ENCODE assay signal across 8 mouse cellular contexts in genomic region chr16:17406512-17407231, GRCm38 (mm10). TPM values are rescaled to one million over a fixed set of nuclear protein-coding genes. Genes with fewer than 3 reads are reported as not detected.
DNase-seq lines count a peak whose midpoint lies in the region; ATAC-seq and TF ChIP-seq lines count a peak whose summit lies in the region.

No protein-coding gene starts in this region.

- DNase-seq in gastrocnemius, adult 2 months: no peak
- DNase-seq in gastrocnemius, adult 8-10 months (ENCODE audit: low spot score in 2 of 2): no peak
- peak; percentile 27 for DNase-seq in 3T3-L1 (ENCODE audit: low read depth, low spot score)
- peak; percentile 21 for DNase-seq in cerebellum, adult 8-10 months
- no peak for DNase-seq in layer of hippocampus, adult 9-10 months (ENCODE audit: low spot score)

- peak overlapping the region; percentile 67 for H3K4me2 ChIP-seq in hindbrain, embryonic 13.5 days
- H3K4me2 ChIP-seq in liver, embryonic 12.5 days: peak overlapping the region; percentile 76
- peak overlapping the region; percentile 53 for H3K4me2 ChIP-seq in stomach, embryonic 14.5 days (replicated peaks; ENCODE audit: low read depth, low read length)

- H3K4me1 ChIP-seq in hindbrain, embryonic 13.5 days (replicated peaks): peaks cover 45% of the 10 kb centered on the region
- peaks cover 48% of the 10 kb centered on the region for H3K4me1 ChIP-seq in liver, embryonic 12.5 days
- H3K4me1 ChIP-seq in stomach, embryonic 14.5 days (ENCODE audit: control insufficient read depth, insufficient read depth, low read length): peaks cover 17% of the 10 kb centered on the region

- no peak for ATAC-seq in hindbrain, embryonic 13.5 days (ENCODE audit: low FRiP score)
- ATAC-seq in liver, embryonic 12.5 days: no peak
- no peak for ATAC-seq in stomach, embryonic 14.5 days (ENCODE audit: insufficient number of reproducible peaks, insufficient read depth, low FRiP score, low read depth)

- peak overlapping the region; percentile 92 for H3K4me3 ChIP-seq in gastrocnemius, adult 2 months
- peak overlapping the region; percentile 69 for H3K4me3 ChIP-seq in hindbrain, embryonic 13.5 days
- peak overlapping the region; percentile 80 for H3K4me3 ChIP-seq in liver, embryonic 12.5 days
- peak overlapping the region; percentile 73 for H3K4me3 ChIP-seq in stomach, embryonic 14.5 days (ENCODE audit: low read depth, low read length)

- H3K27ac ChIP-seq in gastrocnemius, adult 2 months: peak overlapping the region; percentile 94
- no peak overlapping the region for H3K27ac ChIP-seq in hindbrain, embryonic 13.5 days
- H3K27ac ChIP-seq in liver, embryonic 12.5 days: peak overlapping the region; percentile 86
- H3K27ac ChIP-seq in stomach, embryonic 14.5 days (ENCODE audit: low read length): no peak overlapping the region

- no peaks in the 10 kb centered on the region for H3K27me3 ChIP-seq in hindbrain, embryonic 13.5 days
- H3K27me3 ChIP-seq in liver, embryonic 12.5 days (replicated peaks): no peaks in the 10 kb centered on the region
- no peaks in the 10 kb centered on the region for H3K27me3 ChIP-seq in stomach, embryonic 14.5 days (ENCODE audit: control insufficient read depth, insufficient read depth, low read length)

- WGBS in hindbrain, embryonic 13.5 days: 43% methylated on average over 9 of the region's 9 CpGs
- WGBS in liver, embryonic 12.5 days (ENCODE audit: insufficient replicate concordance): 34% methylated on average over 9 of the region's 9 CpGs
- WGBS in stomach, embryonic 14.5 days: 31% methylated on average over 9 of the region's 9 CpGs

- H3K36me3 ChIP-seq in hindbrain, embryonic 13.5 days: peaks cover 11% of the 10 kb centered on the region; the same call in 1 of the 2 replicates
- peaks cover 14% of the 10 kb centered on the region for H3K36me3 ChIP-seq in liver, embryonic 12.5 days
- H3K36me3 ChIP-seq in stomach, embryonic 14.5 days (ENCODE audit: control insufficient read depth, insufficient read depth, low read length): no peaks in the 10 kb centered on the region

- intact Hi-C loops in gastrocnemius, adult 2 months (cut with DNase I): loop anchor here (2.0 to 5.0 kb wide), 2 partner anchors 42 to 126 kb away; partner anchors contain the start of gene Thap7

- no peak for TF ChIP-seq CTCF in gastrocnemius, adult 2 months (IDR thresholded peaks at IDR 0.05)

- no peaks in the 10 kb centered on the region for H3K9me3 ChIP-seq in hindbrain, embryonic 13.5 days
- no peaks in the 10 kb centered on the region for H3K9me3 ChIP-seq in liver, embryonic 12.5 days (replicated peaks)
- H3K9me3 ChIP-seq in stomach, embryonic 14.5 days (ENCODE audit: control insufficient read depth, low read depth, low read length): no peaks in the 10 kb centered on the region

- H3K9ac ChIP-seq in hindbrain, embryonic 13.5 days: peak overlapping the region; percentile 84
- H3K9ac ChIP-seq in liver, embryonic 12.5 days: peak overlapping the region; percentile 80
- peak overlapping the region; percentile 45; the same call in 1 of the 2 replicates for H3K9ac ChIP-seq in stomach, embryonic 14.5 days (replicated peaks; ENCODE audit: low read depth, low read length)

RNA-seq across cellular contexts. Expression of gene Pi4ka, which starts 0.6 kb away (rescaled TPM):
- 10 to 100 TPM; 20.2 to 24.3 TPM for total RNA-seq in gastrocnemius, adult 2 months (2021)
- total RNA-seq in gastrocnemius, adult 8-10 months (2022): 10 to 100 TPM; 21.0 to 24.0 (median 22.1) TPM
- 60.9 and 62.1 TPM in 2 replicates for polyA plus RNA-seq in hindbrain, embryonic 13.5 days (2015; fragmentation: Nextera tagmentation; extraction: Ambion mirVana)
- 25.6 TPM in 2 replicates for polyA plus RNA-seq in liver, embryonic 12.5 days (2016; fragmentation: Nextera tagmentation; extraction: Ambion mirVana)
- 39.0 and 42.8 TPM in 2 replicates for polyA plus RNA-seq in stomach, embryonic 14.5 days (2014; fragmentation: Nextera tagmentation; extraction: Ambion mirVana)

RNA-seq across cellular contexts. Expression of gene Snap29, which starts 0.9 kb away (rescaled TPM):
- total RNA-seq in gastrocnemius, adult 2 months (2021): 10 to 100 TPM; 18.4 to 25.0 TPM
- 10 to 100 TPM; 17.1 to 21.0 (median 18.9) TPM for total RNA-seq in gastrocnemius, adult 8-10 months (2022)
- 22.6 and 23.1 TPM in 2 replicates for polyA plus RNA-seq in hindbrain, embryonic 13.5 days (2015; fragmentation: Nextera tagmentation; extraction: Ambion mirVana)
- polyA plus RNA-seq in liver, embryonic 12.5 days (2016; fragmentation: Nextera tagmentation; extraction: Ambion mirVana): 10.6 and 10.8 TPM in 2 replicates
- polyA plus RNA-seq in stomach, embryonic 14.5 days (2014; fragmentation: Nextera tagmentation; extraction: Ambion mirVana): 7.4 and 7.6 TPM in 2 replicates

RNA-seq across cellular contexts. Expression of gene Crkl, which starts 45.1 kb away (rescaled TPM):
- 10 to 100 TPM; 21.6 to 28.3 TPM for total RNA-seq in gastrocnemius, adult 2 months (2021)
- 10 to 100 TPM; 20.9 to 29.2 (median 22.4) TPM for total RNA-seq in gastrocnemius, adult 8-10 months (2022)
- 79.1 and 86.2 TPM in 2 replicates for polyA plus RNA-seq in hindbrain, embryonic 13.5 days (2015; fragmentation: Nextera tagmentation; extraction: Ambion mirVana)
- 37.9 and 41.6 TPM in 2 replicates for polyA plus RNA-seq in liver, embryonic 12.5 days (2016; fragmentation: Nextera tagmentation; extraction: Ambion mirVana)
- 56.5 and 62.3 TPM in 2 replicates for polyA plus RNA-seq in stomach, embryonic 14.5 days (2014; fragmentation: Nextera tagmentation; extraction: Ambion mirVana)

Comparison
In these comparisons a context has a peak if more than half of its experiments do, and no peak if none do; other contexts are left out.
1. DNase-seq: peak in 3T3-L1 (single experiment) and cerebellum, adult 8-10 months (single experiment); none in gastrocnemius, adult 2 months (single experiment), gastrocnemius, adult 8-10 months (0 of 2) and layer of hippocampus, adult 9-10 months (single experiment).
2. H3K27ac ChIP-seq: peak in gastrocnemius, adult 2 months (single experiment) and liver, embryonic 12.5 days (single experiment); none in hindbrain, embryonic 13.5 days (single experiment) and stomach, embryonic 14.5 days (single experiment).
3. Peak in every context shown above with its lines, with median percentiles within 50 percentile points of each other: H3K4me3 ChIP-seq, H3K4me2 ChIP-seq and H3K9ac ChIP-seq.